Mouse (Mus musculus) forebrain, embryonic 15.5 days (tissue): ENCODE data around the gene Crat. TPM values are rescaled to one million over a fixed set of nuclear protein-coding genes. Genes with fewer than 3 reads are reported as not detected.

Source experiments
- ATAC-seq: fragments of 200-750 bp; cut with Nextera tagmentation; replicated peaks from 2 replicates; pipeline ENCODE4 v1.8.0; 2017; ENCODE audit warnings: mild to moderate bottlenecking, moderate TSS enrichment, moderate library complexity
- H3K27ac ChIP-seq: fragments of 300-500 bp; sonication (generic); replicated peaks from 2 replicates; pipeline ENCODE4 v1.5.1; 2015; ENCODE audit warnings: mild to moderate bottlenecking, inconsistent platforms
- H3K27me3 ChIP-seq: fragments of 300-500 bp; sonication (generic); 2 replicates; pipeline ENCODE4 v1.6.1; 2015; ENCODE audit warnings: inconsistent platforms
- H3K36me3 ChIP-seq: fragments of 300-500 bp; sonication (generic); 2 replicates; pipeline ENCODE4 v1.6.1; 2015; ENCODE audit warnings: mild to moderate bottlenecking, inconsistent platforms
- H3K4me1 ChIP-seq: fragments of 300-500 bp; sonication (generic); 2 replicates; pipeline ENCODE4 v1.6.1; 2015; ENCODE audit warnings: inconsistent platforms
- H3K4me2 ChIP-seq: fragments of 300-500 bp; sonication (generic); replicated peaks from 2 replicates; pipeline ENCODE4 v1.6.1; 2015; ENCODE audit warnings: mild to moderate bottlenecking, inconsistent platforms
- H3K4me3 ChIP-seq: fragments of 300-500 bp; sonication (generic); 2 replicates; pipeline ENCODE4 v1.5.1; 2015; ENCODE audit warnings: mild to moderate bottlenecking, inconsistent platforms
- H3K9ac ChIP-seq: fragments of 300-500 bp; sonication (generic); replicated peaks from 2 replicates; pipeline ENCODE4 v1.6.1; 2015; ENCODE audit warnings: mild to moderate bottlenecking, inconsistent platforms
- H3K9me3 ChIP-seq: fragments of 300-500 bp; sonication (generic); 2 replicates; pipeline ENCODE4 v1.6.1; 2016; ENCODE audit warnings: inconsistent platforms
- WGBS: fragments of 180-500 bp; shearing (Covaris S2); methylation state at CpG from one replicate; pipeline ENCODE4 v1.1.7; 2015; ENCODE audit warnings: mixed read lengths; 5-methylcytosine and 5-hydroxymethylcytosine counted together
- polyA plus RNA-seq: library from polyadenylated mRNA; unstranded; fragments of >200 nt; fragmentation: Nextera tagmentation; extraction: Ambion mirVana; gene quantifications from 2 replicates; pipeline ENCODE4 v1.2.1, GENCODE M21; 2015

Crat gene
- polyA plus RNA-seq, 1 experiment from 2014 or later: 22.6 TPM

- Histone ChIP-seq H3K36me3 (peaks cover 28% of the 10 kb centered on the region), H3K9ac (no peak overlapping the region), H3K27ac (no peak overlapping the region)
These were observed 17.6 kb downstream of the Crat start for GRCm38 (mm10) chr2:30397986-30398512.

GRCm38 (mm10) chr2:30396246-30396645, 19.4 kb downstream of the Crat start:
- Histone ChIP-seq H3K36me3 (peaks cover 20% of the 10 kb centered on the region), H3K9me3 (no peaks in the 10 kb centered on the region), H3K27me3 (no peaks in the 10 kb centered on the region), H3K4me1 (peaks cover 37% of the 10 kb centered on the region), H3K4me2 (no peak overlapping the region), H3K27ac (no peak overlapping the region), H3K9ac (no peak overlapping the region), H3K4me3 (no peak overlapping the region)
- WGBS: 90% methylated on average over 7 of the region's 7 CpGs
- ATAC-seq: no peak

More at GRCm38 (mm10) chr2:30397986-30398512, 17.6 kb downstream of the Crat start:
- no peak overlapping the region for H3K4me2 ChIP-seq
- peaks cover 27% of the 10 kb centered on the region for H3K4me1 ChIP-seq
- no peaks in the 10 kb centered on the region for H3K27me3 ChIP-seq
- no peaks in the 10 kb centered on the region for H3K9me3 ChIP-seq
- no peak for ATAC-seq
- 56% methylated on average over 10 of the region's 10 CpGs for WGBS
- H3K4me3 ChIP-seq: no peak overlapping the region

GRCm38 (mm10) chr2:30395757-30396156, 19.9 kb downstream of the Crat start:
- ATAC-seq: no peak
- Histone ChIP-seq H3K27me3 (no peaks in the 10 kb centered on the region), H3K4me1 (peaks cover 38% of the 10 kb centered on the region), H3K4me3 (no peak overlapping the region), H3K36me3 (peaks cover 20% of the 10 kb centered on the region), H3K27ac (no peak overlapping the region), H3K9ac (no peak overlapping the region), H3K9me3 (no peaks in the 10 kb centered on the region), H3K4me2 (no peak overlapping the region)
- WGBS: 92% methylated on average over 7 of the region's 7 CpGs

GRCm38 (mm10) chr2:30393370-30393656, 22.3 kb downstream of the Crat start:
- 52% methylated on average over 1 of the region's 1 CpGs for WGBS
- peak overlapping the region; percentile 75 for H3K4me3 ChIP-seq
- H3K4me1 ChIP-seq: peaks cover 24% of the 10 kb centered on the region
- no peaks in the 10 kb centered on the region for H3K27me3 ChIP-seq
- peaks cover 17% of the 10 kb centered on the region for H3K36me3 ChIP-seq
- H3K27ac ChIP-seq: peak overlapping the region; percentile 91; the same call in 1 of the 2 replicates
- H3K4me2 ChIP-seq: peak overlapping the region; percentile 98
- H3K9me3 ChIP-seq: no peaks in the 10 kb centered on the region
- ATAC-seq: no peak
- peak overlapping the region; percentile 81 for H3K9ac ChIP-seq

- peaks cover 16% of the 10 kb centered on the region for H3K36me3 ChIP-seq
- H3K4me1 ChIP-seq: peaks cover 24% of the 10 kb centered on the region
- peak; percentile 81 for ATAC-seq
- WGBS: 1% methylated on average over 44 of the region's 54 CpGs
- no peaks in the 10 kb centered on the region for H3K27me3 ChIP-seq
- H3K4me3 ChIP-seq: peak overlapping the region; percentile 75
- peak overlapping the region; percentile 91 for H3K27ac ChIP-seq
- H3K9me3 ChIP-seq: no peaks in the 10 kb centered on the region
- peak overlapping the region; percentile 81 for H3K9ac ChIP-seq
- peak overlapping the region; percentile 98 for H3K4me2 ChIP-seq
These were observed 22.8 kb downstream of the Crat start for GRCm38 (mm10) chr2:30392577-30393369.

GRCm38 (mm10) chr2:30392114-30392576, 23.5 kb downstream of the Crat start, which contains the start of gene Dolpp1:
Gene Dolpp1, plus strand, starts transcription at chr2:30392254.
- peaks cover 24% of the 10 kb centered on the region for H3K4me1 ChIP-seq
- no peaks in the 10 kb centered on the region for H3K27me3 ChIP-seq
- under 1% methylated on average over 40 of the region's 40 CpGs for WGBS
- peak within 1 kb of the TSS; percentile 91 for H3K27ac ChIP-seq
- H3K9me3 ChIP-seq: no peaks in the 10 kb centered on the region
- H3K9ac ChIP-seq: peak within 1 kb of the TSS; percentile 81
- peak; percentile 99 for ATAC-seq
- peaks cover 10% of the 10 kb centered on the region for H3K36me3 ChIP-seq
- H3K4me2 ChIP-seq: peak within 1 kb of the TSS; percentile 98
- H3K4me3 ChIP-seq: peak within 1 kb of the TSS; percentile 75

- H3K4me1 ChIP-seq: peaks cover 20% of the 10 kb centered on the region
- 89% methylated on average over 2 of the region's 2 CpGs for WGBS
- H3K4me3 ChIP-seq: no peak overlapping the region
- H3K4me2 ChIP-seq: no peak overlapping the region
- H3K27me3 ChIP-seq: no peaks in the 10 kb centered on the region
- H3K9ac ChIP-seq: no peak overlapping the region
- peaks cover 5% of the 10 kb centered on the region for H3K36me3 ChIP-seq
- ATAC-seq: no peak
- no peaks in the 10 kb centered on the region for H3K9me3 ChIP-seq
- H3K27ac ChIP-seq: no peak overlapping the region
These were observed 26.6 kb downstream of the Crat start for GRCm38 (mm10) chr2:30389000-30389399.

GRCm38 (mm10) chr2:30386913-30387312, 28.7 kb downstream of the Crat start:
- H3K27ac ChIP-seq: no peak overlapping the region
- 85% methylated on average over 9 of the region's 9 CpGs for WGBS
- no peaks in the 10 kb centered on the region for H3K27me3 ChIP-seq
- H3K36me3 ChIP-seq: peaks cover 23% of the 10 kb centered on the region
- no peak overlapping the region for H3K4me3 ChIP-seq
- H3K4me2 ChIP-seq: no peak overlapping the region
- H3K9me3 ChIP-seq: no peaks in the 10 kb centered on the region
- no peak overlapping the region for H3K9ac ChIP-seq
- H3K4me1 ChIP-seq: peaks cover 7% of the 10 kb centered on the region
- no peak for ATAC-seq

GRCm38 (mm10) chr2:30385591-30385990, 30.0 kb downstream of the Crat start:
- Histone ChIP-seq H3K36me3 (peaks cover 33% of the 10 kb centered on the region), H3K27ac (no peak overlapping the region), H3K4me1 (no peaks in the 10 kb centered on the region), H3K4me3 (no peak overlapping the region), H3K4me2 (no peak overlapping the region), H3K27me3 (no peaks in the 10 kb centered on the region), H3K9ac (no peak overlapping the region), H3K9me3 (no peaks in the 10 kb centered on the region)
- no peak for ATAC-seq
- WGBS: 89% methylated on average over 4 of the region's 4 CpGs

GRCm38 (mm10) chr2:30384814-30385213, 30.8 kb downstream of the Crat start:
- Histone ChIP-seq H3K27ac (no peak overlapping the region), H3K4me2 (no peak overlapping the region), H3K4me1 (no peaks in the 10 kb centered on the region), H3K9me3 (no peaks in the 10 kb centered on the region), H3K9ac (no peak overlapping the region), H3K4me3 (no peak overlapping the region), H3K27me3 (no peaks in the 10 kb centered on the region), H3K36me3 (peaks cover 37% of the 10 kb centered on the region)
- no peak for ATAC-seq
- WGBS: 90% methylated on average over 5 of the region's 5 CpGs

- Histone ChIP-seq H3K27me3 (no peaks in the 10 kb centered on the region), H3K9ac (no peak overlapping the region), H3K27ac (no peak overlapping the region), H3K9me3 (no peaks in the 10 kb centered on the region), H3K4me2 (no peak overlapping the region), H3K4me1 (no peaks in the 10 kb centered on the region), H3K36me3 (peaks cover 69% of the 10 kb centered on the region), H3K4me3 (no peak overlapping the region)
- no peak for ATAC-seq
- WGBS: 96% methylated on average over 4 of the region's 4 CpGs
These were observed 34.3 kb downstream of the Crat start for GRCm38 (mm10) chr2:30381377-30381725.

- Histone ChIP-seq H3K27me3 (no peaks in the 10 kb centered on the region), H3K4me2 (no peak overlapping the region), H3K36me3 (peaks cover 69% of the 10 kb centered on the region), H3K9me3 (no peaks in the 10 kb centered on the region), H3K4me3 (no peak overlapping the region), H3K4me1 (no peaks in the 10 kb centered on the region), H3K27ac (no peak overlapping the region), H3K9ac (no peak overlapping the region)
- no peak for ATAC-seq
- 88% methylated on average over 10 of the region's 10 CpGs for WGBS
These were observed 34.8 kb downstream of the Crat start for GRCm38 (mm10) chr2:30380564-30381376.
